Mouse (Mus musculus): ENCODE data around the gene Immp2l. TPM values are rescaled to one million over a fixed set of nuclear protein-coding genes. Genes with fewer than 3 reads are reported as not detected.
"Not testable (repeated sequence)": the region's sequence is repeated elsewhere in the genome, so short reads cannot be mapped to it uniquely, and the experiment has no call there.

Gene Immp2l
- polyA plus RNA-seq, 1 experiment from 2014 or later, result 30.5 TPM

GRCm38 (mm10) chr12:40985791-40986190, 38.1 kb upstream of the Immp2l start:
- no peaks in the 10 kb centered on the region for H3K9me3 ChIP-seq (ENCODE audit: control insufficient read depth)
- ATAC-seq, result no peak
- H3K4me2 ChIP-seq (replicated peaks; ENCODE audit: low read depth), result no peak overlapping the region
- H3K36me3 ChIP-seq (ENCODE audit: control insufficient read depth, insufficient read depth), result no peaks in the 10 kb centered on the region
- no peaks in the 10 kb centered on the region for H3K4me1 ChIP-seq (replicated peaks; ENCODE audit: control insufficient read depth, insufficient read depth, low read length)
- H3K27me3 ChIP-seq (replicated peaks; ENCODE audit: control insufficient read depth, insufficient read depth, low read length), result no peaks in the 10 kb centered on the region
- no peak overlapping the region for H3K27ac ChIP-seq (ENCODE audit: low read depth, low read length)
- no peak for TF ChIP-seq CTCF (IDR thresholded peaks at IDR 0.05; ENCODE audit: low read depth)
- WGBS, result 81% methylated on average over 4 of the region's 4 CpGs
- no peak overlapping the region for H3K9ac ChIP-seq (ENCODE audit: low read depth, low read length)
- H3K4me3 ChIP-seq (ENCODE audit: low read depth, low read length), result no peak overlapping the region

GRCm38 (mm10) chr12:40988311-40989065, 35.4 kb upstream of the Immp2l start:
- Histone ChIP-seq H3K4me2 (replicated peaks; ENCODE audit: low read depth) (no peak overlapping the region), H3K9me3 (ENCODE audit: control insufficient read depth) (no peaks in the 10 kb centered on the region), H3K4me3 (ENCODE audit: low read depth, low read length) (no peak overlapping the region), H3K36me3 (ENCODE audit: control insufficient read depth, insufficient read depth) (no peaks in the 10 kb centered on the region), H3K4me1 (replicated peaks; ENCODE audit: control insufficient read depth, insufficient read depth, low read length) (no peaks in the 10 kb centered on the region), H3K27ac (ENCODE audit: low read depth, low read length) (no peak overlapping the region), H3K27me3 (replicated peaks; ENCODE audit: control insufficient read depth, insufficient read depth, low read length) (no peaks in the 10 kb centered on the region), H3K9ac (ENCODE audit: low read depth, low read length) (no peak overlapping the region)
- no peak for TF ChIP-seq CTCF (IDR thresholded peaks at IDR 0.05; ENCODE audit: low read depth)
- WGBS, result 88% methylated on average over 9 of the region's 9 CpGs
- ATAC-seq, result no peak

DNA sequence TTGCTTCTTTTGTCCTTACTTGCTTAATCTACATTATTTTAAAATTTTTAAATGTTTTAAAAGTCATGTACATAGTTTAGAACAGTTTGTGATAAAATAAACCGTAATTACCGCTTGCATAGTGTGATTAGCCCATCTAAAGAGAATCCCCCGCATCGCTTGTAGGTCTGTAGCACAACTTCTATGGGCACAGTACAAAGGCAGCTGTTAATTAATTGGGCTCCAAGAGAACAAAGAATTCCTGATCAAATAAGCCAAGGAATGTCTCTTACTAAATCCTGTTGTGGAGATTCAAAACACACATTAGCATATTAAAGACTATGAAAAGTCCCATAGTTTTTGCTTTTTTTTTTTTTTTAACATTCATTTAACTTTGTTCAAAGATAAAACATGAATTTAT, 32.2 kb upstream of the Immp2l start:
- H3K9ac ChIP-seq (ENCODE audit: low read depth, low read length), result no peak overlapping the region
- H3K4me2 ChIP-seq (replicated peaks; ENCODE audit: low read depth), result no peak overlapping the region
- no peak overlapping the region for H3K27ac ChIP-seq (ENCODE audit: low read depth, low read length)
- no peaks in the 10 kb centered on the region for H3K4me1 ChIP-seq (replicated peaks; ENCODE audit: control insufficient read depth, insufficient read depth, low read length)
- H3K27me3 ChIP-seq (replicated peaks; ENCODE audit: control insufficient read depth, insufficient read depth, low read length), result no peaks in the 10 kb centered on the region
- no peaks in the 10 kb centered on the region for H3K9me3 ChIP-seq (ENCODE audit: control insufficient read depth)
- ATAC-seq, result no peak
- H3K36me3 ChIP-seq (ENCODE audit: control insufficient read depth, insufficient read depth), result no peaks in the 10 kb centered on the region
- WGBS, result 92% methylated on average over 4 of the region's 4 CpGs
- no peak overlapping the region for H3K4me3 ChIP-seq (ENCODE audit: low read depth, low read length)
- no peak for TF ChIP-seq CTCF (IDR thresholded peaks at IDR 0.05; ENCODE audit: low read depth)

DNA sequence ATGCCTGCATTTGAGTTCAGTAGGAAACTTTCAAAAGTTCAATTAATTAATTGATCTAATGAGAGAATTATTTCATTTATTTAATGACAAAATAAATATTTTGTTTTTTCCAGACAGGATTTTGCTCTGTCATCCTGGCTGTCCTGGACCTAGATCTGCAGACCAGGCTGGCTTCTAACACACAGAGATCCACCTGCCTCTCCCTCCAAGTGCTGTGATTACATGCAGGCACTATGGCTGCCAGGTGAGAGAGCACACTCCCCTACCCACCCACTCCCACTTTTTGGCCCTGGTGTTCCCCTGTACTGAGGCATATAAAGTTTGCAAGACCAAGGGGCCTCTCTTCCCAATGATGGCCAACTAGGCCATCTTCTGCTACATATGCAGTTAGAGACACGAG, 31.7 kb upstream of the Immp2l start:
- WGBS, result 69% methylated on average over 1 of the region's 1 CpGs

GRCm38 (mm10) chr12:40994846-40995245, 29.0 kb upstream of the Immp2l start:
- H3K4me1 ChIP-seq (replicated peaks; ENCODE audit: control insufficient read depth, insufficient read depth, low read length), result no peaks in the 10 kb centered on the region
- no peak overlapping the region for H3K4me3 ChIP-seq (ENCODE audit: low read depth, low read length)
- no peak for TF ChIP-seq CTCF (IDR thresholded peaks at IDR 0.05; ENCODE audit: low read depth)
- H3K27ac ChIP-seq (ENCODE audit: low read depth, low read length), result no peak overlapping the region
- H3K4me2 ChIP-seq (replicated peaks; ENCODE audit: low read depth), result no peak overlapping the region
- H3K9me3 ChIP-seq (ENCODE audit: control insufficient read depth), result no peaks in the 10 kb centered on the region
- no peaks in the 10 kb centered on the region for H3K36me3 ChIP-seq (ENCODE audit: control insufficient read depth, insufficient read depth)
- H3K27me3 ChIP-seq (replicated peaks; ENCODE audit: control insufficient read depth, insufficient read depth, low read length), result no peaks in the 10 kb centered on the region
- 89% methylated on average over 2 of the region's 2 CpGs for WGBS
- H3K9ac ChIP-seq (ENCODE audit: low read depth, low read length), result no peak overlapping the region
- no peak for ATAC-seq

More for the DNA sequence above, 31.7 kb upstream of the Immp2l start:
- not testable (repeated sequence) for H3K4me1 ChIP-seq (replicated peaks; ENCODE audit: control insufficient read depth, insufficient read depth, low read length); H3K36me3 ChIP-seq (ENCODE audit: control insufficient read depth, insufficient read depth); H3K9me3 ChIP-seq (ENCODE audit: control insufficient read depth); H3K4me2 ChIP-seq (replicated peaks; ENCODE audit: low read depth); H3K4me3 ChIP-seq (ENCODE audit: low read depth, low read length); H3K27ac ChIP-seq (ENCODE audit: low read depth, low read length); H3K9ac ChIP-seq (ENCODE audit: low read depth, low read length); ATAC-seq; H3K27me3 ChIP-seq (replicated peaks; ENCODE audit: control insufficient read depth, insufficient read depth, low read length)

DNA sequence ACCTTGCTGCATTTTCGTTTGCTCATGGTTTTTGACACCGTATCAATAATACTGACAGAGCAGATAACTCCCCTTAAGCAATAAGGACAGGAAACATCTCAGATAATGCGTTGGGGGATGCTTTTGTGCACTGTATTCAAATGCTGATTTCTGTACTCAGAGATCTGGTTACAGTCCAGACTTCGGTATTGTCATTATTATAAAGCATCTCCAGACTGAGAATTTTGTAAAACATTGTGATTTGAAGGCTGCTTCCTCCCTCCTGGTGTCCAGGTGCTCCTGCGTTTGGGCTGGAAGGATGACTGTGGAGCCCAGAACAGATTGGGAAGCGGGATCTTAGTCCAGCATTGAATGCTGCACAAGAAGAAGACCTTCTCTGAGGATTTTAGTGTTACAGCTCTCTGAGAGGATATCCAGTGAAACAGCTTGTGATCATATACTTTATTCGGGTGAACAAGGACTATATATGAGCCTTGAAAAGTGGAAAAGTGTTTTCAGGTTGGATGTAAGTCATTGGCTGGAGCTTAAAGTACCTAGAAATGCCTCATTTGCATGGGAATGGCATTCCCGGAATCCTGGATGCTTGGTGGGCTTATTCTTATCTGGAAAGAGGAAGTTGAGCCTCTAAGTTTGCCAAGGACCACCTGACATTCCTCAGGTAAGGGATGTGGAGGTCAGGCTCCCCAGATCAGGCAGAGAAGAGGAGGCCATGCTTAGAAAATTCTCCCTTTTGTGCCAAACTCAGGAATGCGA, 28.1 kb upstream of the Immp2l start:
- ATAC-seq, result no peak
- WGBS, result 79% methylated on average over 9 of the region's 9 CpGs

More for the DNA sequence above, 28.1 kb upstream of the Immp2l start:
- H3K4me3 ChIP-seq (ENCODE audit: low read depth, low read length), result no peak overlapping the region
- H3K4me2 ChIP-seq (replicated peaks; ENCODE audit: low read depth), result no peak overlapping the region
- no peak overlapping the region for H3K9ac ChIP-seq (ENCODE audit: low read depth, low read length)
- no peak overlapping the region for H3K27ac ChIP-seq (ENCODE audit: low read depth, low read length)
- no peaks in the 10 kb centered on the region for H3K27me3 ChIP-seq (replicated peaks; ENCODE audit: control insufficient read depth, insufficient read depth, low read length)
- no peaks in the 10 kb centered on the region for H3K36me3 ChIP-seq (ENCODE audit: control insufficient read depth, insufficient read depth)
- TF ChIP-seq CTCF (IDR thresholded peaks at IDR 0.05; ENCODE audit: low read depth), result no peak
- H3K4me1 ChIP-seq (replicated peaks; ENCODE audit: control insufficient read depth, insufficient read depth, low read length), result no peaks in the 10 kb centered on the region
- no peaks in the 10 kb centered on the region for H3K9me3 ChIP-seq (ENCODE audit: control insufficient read depth)

All from intestine, postnatal 0 days (tissue).